In genomic region chr3:122606105-122606801, GRCm38 (mm10) we compare ENCODE assay signal across 21 mouse cellular contexts. TPM values are rescaled to one million over a fixed set of nuclear protein-coding genes. Genes with fewer than 3 reads are reported as not detected.
DNase-seq lines count a peak whose midpoint lies in the region; ATAC-seq and TF ChIP-seq lines count a peak whose summit lies in the region.
"Had no signal": no experiment of that assay in that cellular context is flagged by ENCODE, and none has a peak within 500 bp of the region (broad histone marks: within the 10 kb centered on the region; RNA-seq: fewer than 3 reads in every experiment).

No protein-coding gene starts in this region.

- DNase-seq in lung, postnatal 25 days (ENCODE audit: low spot score): peak; percentile 24
- DNase-seq in lung, postnatal 0 days (ENCODE audit: low spot score): no peak
- no peak for DNase-seq in kidney, postnatal 36 days
- DNase-seq in adipocyte (ENCODE audit: low spot score): no peak
- DNase-seq: cerebellum, adult 2 months; gastrocnemius, postnatal 36 days; heart, postnatal 14 days; lung, embryonic 14.5 days; thymus, postnatal 4 days had no signal

- no peak overlapping the region for H3K9ac ChIP-seq in forebrain, embryonic 16.5 days (replicated peaks; ENCODE audit: low read depth, low read length)
- H3K9ac ChIP-seq in forebrain, embryonic 12.5 days: no peak overlapping the region
- H3K9ac ChIP-seq in lung, postnatal 0 days (replicated peaks; ENCODE audit: low read depth): no peak overlapping the region
- H3K9ac ChIP-seq in liver, embryonic 12.5 days: no peak overlapping the region
- H3K9ac ChIP-seq: hindbrain, embryonic 14.5 days; intestine, embryonic 15.5 days; kidney, embryonic 15.5 days; lung, embryonic 14.5 days had no signal

- H3K4me2 ChIP-seq in forebrain, embryonic 16.5 days (ENCODE audit: low read length): no peak overlapping the region
- H3K4me2 ChIP-seq in forebrain, embryonic 12.5 days: no peak overlapping the region
- no peak overlapping the region for H3K4me2 ChIP-seq in lung, postnatal 0 days (replicated peaks; ENCODE audit: low read depth, low read length)
- peak overlapping the region; percentile 29; the same call in 1 of the 2 replicates for H3K4me2 ChIP-seq in liver, embryonic 12.5 days
- H3K4me2 ChIP-seq: heart, embryonic 11.5 days; hindbrain, embryonic 14.5 days; intestine, embryonic 15.5 days; kidney, embryonic 15.5 days; lung, embryonic 14.5 days had no signal

- no peaks in the 10 kb centered on the region for H3K9me3 ChIP-seq in forebrain, embryonic 16.5 days (ENCODE audit: control insufficient read depth, low read length)
- no peaks in the 10 kb centered on the region for H3K9me3 ChIP-seq in forebrain, embryonic 12.5 days
- no peaks in the 10 kb centered on the region for H3K9me3 ChIP-seq in lung, postnatal 0 days (ENCODE audit: low read length)
- H3K9me3 ChIP-seq in liver, embryonic 12.5 days (replicated peaks): no peaks in the 10 kb centered on the region
- H3K9me3 ChIP-seq: embryonic facial prominence, embryonic 10.5 days; G1E; intestine, embryonic 15.5 days; kidney, embryonic 15.5 days; midbrain, embryonic 10.5 days had no signal

- H3K4me1 ChIP-seq in forebrain, embryonic 16.5 days (replicated peaks; ENCODE audit: control insufficient read depth, insufficient read depth, low read length): peaks cover 4% of the 10 kb centered on the region; the same call in 1 of the 2 replicates
- H3K4me1 ChIP-seq in forebrain, embryonic 12.5 days: peaks cover 12% of the 10 kb centered on the region; the same call in 1 of the 2 replicates
- no peaks in the 10 kb centered on the region for H3K4me1 ChIP-seq in lung, postnatal 0 days (ENCODE audit: insufficient read depth, low read depth, low read length)
- peaks cover 6% of the 10 kb centered on the region; the same call in 1 of the 2 replicates for H3K4me1 ChIP-seq in liver, embryonic 12.5 days
- H3K4me1 ChIP-seq: midbrain, embryonic 10.5 days had no signal

- H3K27ac ChIP-seq in forebrain, embryonic 16.5 days (ENCODE audit: low read length): no peak overlapping the region
- no peak overlapping the region for H3K27ac ChIP-seq in forebrain, embryonic 12.5 days
- H3K27ac ChIP-seq in lung, postnatal 0 days (ENCODE audit: low read length): no peak overlapping the region
- no peak overlapping the region for H3K27ac ChIP-seq in liver, embryonic 12.5 days
- H3K27ac ChIP-seq: embryonic facial prominence, embryonic 10.5 days; hindbrain, embryonic 14.5 days; intestine, embryonic 15.5 days; kidney, embryonic 15.5 days; midbrain, embryonic 10.5 days had no signal

- peak; percentile 22; the same call in 1 of the 2 replicates for ATAC-seq in forebrain, embryonic 16.5 days
- ATAC-seq in forebrain, embryonic 12.5 days (ENCODE audit: low FRiP score): no peak
- no peak for ATAC-seq in lung, postnatal 0 days
- ATAC-seq in liver, embryonic 12.5 days: peak; percentile 46; the same call in 1 of the 2 replicates
- ATAC-seq in megakaryocyte progenitor cell, adult 5-6 weeks (replicated peaks; ENCODE audit: poor library complexity): peak; percentile 91
- ATAC-seq: CD4-positive, CD25-positive, alpha-beta regulatory T cell, adult 4 months; intestine, embryonic 15.5 days had no signal

- WGBS in forebrain, embryonic 16.5 days: 81% methylated on average over 10 of the region's 10 CpGs
- 83% methylated on average over 5 of the region's 10 CpGs for WGBS in forebrain, embryonic 12.5 days
- WGBS in lung, postnatal 0 days: 70% methylated on average over 10 of the region's 10 CpGs
- WGBS in liver, embryonic 12.5 days (ENCODE audit: insufficient replicate concordance): 49% methylated on average over 10 of the region's 10 CpGs

- no peaks in the 10 kb centered on the region for H3K27me3 ChIP-seq in forebrain, embryonic 16.5 days (replicated peaks; ENCODE audit: control insufficient read depth, insufficient read depth, low read length)
- no peaks in the 10 kb centered on the region for H3K27me3 ChIP-seq in forebrain, embryonic 12.5 days
- H3K27me3 ChIP-seq in lung, postnatal 0 days (replicated peaks; ENCODE audit: insufficient read depth, low read length): no peaks in the 10 kb centered on the region
- H3K27me3 ChIP-seq in liver, embryonic 12.5 days (replicated peaks): no peaks in the 10 kb centered on the region
- H3K27me3 ChIP-seq: intestine, embryonic 15.5 days; kidney, embryonic 15.5 days had no signal

- TF ChIP-seq EP300 in lung, postnatal 0 days (IDR thresholded peaks at IDR 0.05): no peak

- no peak for TF ChIP-seq CTCF in lung, postnatal 0 days (IDR thresholded peaks at IDR 0.05)

- H3K4me3 ChIP-seq in forebrain, embryonic 16.5 days (replicated peaks; ENCODE audit: low read length): no peak overlapping the region
- H3K4me3 ChIP-seq in forebrain, embryonic 12.5 days (replicated peaks): no peak overlapping the region
- H3K4me3 ChIP-seq in lung, postnatal 0 days (ENCODE audit: low read depth, low read length): no peak overlapping the region
- H3K4me3 ChIP-seq in liver, embryonic 12.5 days: no peak overlapping the region
- H3K4me3 ChIP-seq: embryonic facial prominence, embryonic 10.5 days; intestine, embryonic 15.5 days; kidney, embryonic 15.5 days; midbrain, embryonic 10.5 days had no signal

- H3K36me3 ChIP-seq in forebrain, embryonic 16.5 days (ENCODE audit: control insufficient read depth, insufficient read depth): no peaks in the 10 kb centered on the region
- H3K36me3 ChIP-seq in forebrain, embryonic 12.5 days (replicated peaks): 0 out of 2 replicates have a peak, but pooled peaks cover 4% of the 10 kb centered on the region
- H3K36me3 ChIP-seq in lung, postnatal 0 days (ENCODE audit: insufficient read depth, low read length): no peaks in the 10 kb centered on the region
- H3K36me3 ChIP-seq in liver, embryonic 12.5 days: no peaks in the 10 kb centered on the region
- H3K36me3 ChIP-seq: G1E; intestine, embryonic 15.5 days; kidney, embryonic 15.5 days had no signal

RNA-seq across cellular contexts. Expression of gene Fnbp1l, which starts 13.3 kb away (rescaled TPM):
- 269 and 295 TPM in 2 replicates for polyA plus RNA-seq in forebrain, embryonic 16.5 days (2015; fragmentation: Nextera tagmentation; extraction: Ambion mirVana)
- polyA plus RNA-seq in forebrain, embryonic 12.5 days (2016; fragmentation: Nextera tagmentation; extraction: Ambion mirVana): 133 and 146 TPM in 2 replicates
- 32.3 and 41.1 TPM in 2 replicates for polyA plus RNA-seq in lung, postnatal 0 days (2015; fragmentation: Nextera tagmentation; extraction: Ambion mirVana)
- 7.2 TPM in 2 replicates for polyA plus RNA-seq in liver, embryonic 12.5 days (2016; fragmentation: Nextera tagmentation; extraction: Ambion mirVana)
- 9.0 and 13.4 TPM in 2 replicates for total RNA-seq in megakaryocyte progenitor cell, adult 5-6 weeks (2015)
- 11.0 and 12.7 TPM in 2 replicates for total RNA-seq in megakaryocyte progenitor cell, adult 5-6 weeks (2017)
- polyA plus RNA-seq: G1E had no signal

Comparison
In these comparisons a context has a peak if more than half of its experiments do, and no peak if none do; other contexts are left out.
1. ATAC-seq: peak in forebrain, embryonic 16.5 days (single experiment), liver, embryonic 12.5 days (single experiment) and megakaryocyte progenitor cell, adult 5-6 weeks (single experiment); none in forebrain, embryonic 12.5 days (single experiment) and lung, postnatal 0 days (single experiment).